ENCODE assay signal across 17 mouse cellular contexts in the genomic region with DNA sequence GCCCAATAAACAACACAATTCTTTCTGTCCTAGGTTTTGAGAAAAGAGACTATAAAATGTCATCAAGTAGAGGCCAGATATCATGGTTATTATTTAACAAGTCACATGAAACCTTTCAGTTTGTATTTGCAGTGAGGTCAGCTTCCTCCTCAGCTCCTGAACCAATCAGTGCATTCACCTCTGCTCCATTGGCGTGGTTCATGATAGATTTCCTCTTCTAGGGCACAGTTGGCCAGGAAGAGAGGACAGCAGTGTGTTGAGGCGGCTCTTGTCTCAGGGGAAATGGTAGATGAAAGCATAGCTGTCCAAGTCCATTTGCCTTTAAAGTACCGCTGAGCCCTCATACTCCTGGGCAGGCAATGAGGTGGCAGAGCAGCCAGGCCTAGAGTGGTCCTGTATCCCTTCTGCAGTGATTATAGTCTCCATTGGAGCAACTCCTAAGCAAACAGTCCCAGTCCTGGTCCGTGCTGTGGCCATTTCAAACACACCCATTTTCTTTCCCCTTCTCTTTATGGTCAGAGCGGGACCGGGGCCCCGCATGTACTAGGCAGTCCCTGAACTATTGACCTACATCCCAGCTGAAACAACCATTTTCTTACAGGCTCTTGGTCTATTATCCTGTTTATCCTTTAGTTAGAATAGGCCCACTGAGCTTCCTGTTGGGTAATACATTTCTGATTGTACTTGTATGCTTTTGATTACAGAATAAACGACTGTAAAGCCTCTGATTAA. TPM values are rescaled to one million over a fixed set of nuclear protein-coding genes. Genes with fewer than 3 reads are reported as not detected.
DNase-seq lines count a peak whose midpoint lies in the region; ATAC-seq and TF ChIP-seq lines count a peak whose summit lies in the region.
"Had no signal": no experiment of that assay in that cellular context is flagged by ENCODE, and none has a peak within 500 bp of the region (broad histone marks: within the 10 kb centered on the region; RNA-seq: fewer than 3 reads in every experiment).

No protein-coding gene starts in this region.

- no peak overlapping the region for H3K4me3 ChIP-seq in heart, embryonic 13.5 days
- H3K4me3 ChIP-seq in liver, embryonic 13.5 days (replicated peaks), result no peak overlapping the region
- H3K4me3 ChIP-seq in liver, embryonic 12.5 days, result no peak overlapping the region
- H3K4me3 ChIP-seq in intestine, embryonic 16.5 days (ENCODE audit: low read length), result no peak overlapping the region

- H3K4me1 ChIP-seq in heart, embryonic 13.5 days, result peaks cover 21% of the 10 kb centered on the region
- H3K4me1 ChIP-seq in liver, embryonic 13.5 days (replicated peaks), result peaks cover 23% of the 10 kb centered on the region
- peaks cover 20% of the 10 kb centered on the region for H3K4me1 ChIP-seq in liver, embryonic 12.5 days
- H3K4me1 ChIP-seq in intestine, embryonic 16.5 days (ENCODE audit: control insufficient read depth, insufficient read depth, low read length), result peaks cover 14% of the 10 kb centered on the region

- ATAC-seq in heart, embryonic 13.5 days (ENCODE audit: extremely low read depth, insufficient number of reproducible peaks, low FRiP score, low TSS enrichment), result no peak
- no peak for ATAC-seq in liver, embryonic 13.5 days (ENCODE audit: low read depth)
- ATAC-seq in liver, embryonic 12.5 days, result no peak
- ATAC-seq in intestine, embryonic 16.5 days, result peak; percentile 75
- no peak for ATAC-seq in monocyte, adult 5-6 weeks (replicated peaks; ENCODE audit: insufficient number of reproducible peaks, low FRiP score, low TSS enrichment, poor library complexity, severe bottlenecking)
- ATAC-seq: forebrain, embryonic 16.5 days; inflammation-experienced regulatory T-cells, adult 6 months had no signal

- TF ChIP-seq POLR2A in brain, embryonic 14.5 days (IDR thresholded peaks at IDR 0.05; ENCODE audit: borderline replicate concordance, extremely low read depth, insufficient read depth, insufficient read length, poor library complexity, severe bottlenecking), result no peak

- 65% methylated on average over 8 of the region's 8 CpGs for WGBS in heart, embryonic 13.5 days
- WGBS in liver, embryonic 13.5 days (ENCODE audit: insufficient replicate concordance), result 76% methylated on average over 8 of the region's 8 CpGs
- 77% methylated on average over 8 of the region's 8 CpGs for WGBS in liver, embryonic 12.5 days (ENCODE audit: insufficient replicate concordance)
- 61% methylated on average over 8 of the region's 8 CpGs for WGBS in intestine, embryonic 16.5 days

- H3K4me2 ChIP-seq in heart, embryonic 13.5 days, result no peak overlapping the region
- no peak overlapping the region for H3K4me2 ChIP-seq in liver, embryonic 13.5 days
- no peak overlapping the region for H3K4me2 ChIP-seq in liver, embryonic 12.5 days
- no peak overlapping the region for H3K4me2 ChIP-seq in intestine, embryonic 16.5 days (ENCODE audit: low read depth, low read length)
- H3K4me2 ChIP-seq: midbrain, embryonic 11.5 days had no signal

- intact Hi-C loops in heart, postnatal 10 days (cut with DNase I), result no loop called here

- DNase-seq in heart, postnatal 10 days, result no peak
- DNase-seq in liver, embryonic 13.5 days, result no peak
- peak; percentile 28 for DNase-seq in brain, embryonic 14.5 days (ENCODE audit: low read depth)
- DNase-seq: adrenal gland, postnatal 14 days; cerebellum, postnatal 25 days; gastrocnemius, postnatal 10 days; layer of hippocampus, postnatal 36 days; left cerebral cortex, postnatal 4 days; retina, postnatal 1 day had no signal

- peak overlapping the region; percentile 22; the same call in 1 of the 2 replicates for H3K27ac ChIP-seq in heart, embryonic 13.5 days (replicated peaks)
- H3K27ac ChIP-seq in liver, embryonic 13.5 days, result peak overlapping the region; percentile 18; the same call in 1 of the 2 replicates
- H3K27ac ChIP-seq in liver, embryonic 12.5 days, result no peak overlapping the region
- H3K27ac ChIP-seq in intestine, embryonic 16.5 days (ENCODE audit: low read length), result peak overlapping the region; percentile 58

- H3K27me3 ChIP-seq in heart, embryonic 13.5 days (replicated peaks), result no peaks in the 10 kb centered on the region
- H3K27me3 ChIP-seq in liver, embryonic 13.5 days, result no peaks in the 10 kb centered on the region
- no peaks in the 10 kb centered on the region for H3K27me3 ChIP-seq in liver, embryonic 12.5 days (replicated peaks)
- no peaks in the 10 kb centered on the region for H3K27me3 ChIP-seq in intestine, embryonic 16.5 days (replicated peaks; ENCODE audit: control insufficient read depth, insufficient read depth, low read length)

- H3K9ac ChIP-seq in heart, embryonic 13.5 days, result no peak overlapping the region
- H3K9ac ChIP-seq in liver, embryonic 13.5 days, result no peak overlapping the region
- no peak overlapping the region for H3K9ac ChIP-seq in liver, embryonic 12.5 days
- H3K9ac ChIP-seq in intestine, embryonic 16.5 days (ENCODE audit: low read depth, low read length), result no peak overlapping the region

- H3K36me3 ChIP-seq in heart, embryonic 13.5 days, result peaks cover 9% of the 10 kb centered on the region
- peaks cover 53% of the 10 kb centered on the region for H3K36me3 ChIP-seq in liver, embryonic 13.5 days
- H3K36me3 ChIP-seq in liver, embryonic 12.5 days, result peaks cover 59% of the 10 kb centered on the region
- no peaks in the 10 kb centered on the region for H3K36me3 ChIP-seq in intestine, embryonic 16.5 days (ENCODE audit: control insufficient read depth, insufficient read depth, low read length)

- H3K9me3 ChIP-seq in heart, embryonic 13.5 days, result no peaks in the 10 kb centered on the region
- H3K9me3 ChIP-seq in liver, embryonic 13.5 days (replicated peaks), result no peaks in the 10 kb centered on the region
- no peaks in the 10 kb centered on the region for H3K9me3 ChIP-seq in liver, embryonic 12.5 days (replicated peaks)
- no peaks in the 10 kb centered on the region for H3K9me3 ChIP-seq in intestine, embryonic 16.5 days (ENCODE audit: control insufficient read depth, low read length)
- H3K9me3 ChIP-seq: G1E had no signal

- TF ChIP-seq CTCF in brain, embryonic 14.5 days (IDR thresholded peaks at IDR 0.05; ENCODE audit: borderline replicate concordance, extremely low read depth, insufficient read depth, insufficient read length), result no peak

RNA-seq across cellular contexts. Expression of a gene that starts 51.8 kb away (rescaled TPM):
- polyA plus RNA-seq in heart, embryonic 13.5 days (2015; fragmentation: Nextera tagmentation; extraction: Ambion mirVana), result 9.4 and 10.4 TPM in 2 replicates
- 10 to 100 TPM; 30.7 to 36.8 TPM for total RNA-seq in heart, postnatal 10 days (2021)
- 14.7 and 20.2 TPM in 2 replicates for polyA plus RNA-seq in liver, embryonic 13.5 days (2015; fragmentation: Nextera tagmentation; extraction: Ambion mirVana)
- 26.7 and 27.6 TPM in 2 replicates for polyA plus RNA-seq in liver, embryonic 12.5 days (2016; fragmentation: Nextera tagmentation; extraction: Ambion mirVana)
- polyA plus RNA-seq in brain, embryonic 14.5 days (2012; rRNA removed), result 31.7 and 34.8 TPM in 2 replicates
- 18.0 and 18.9 TPM in 2 replicates for polyA plus RNA-seq in intestine, embryonic 16.5 days (2015; fragmentation: Nextera tagmentation; extraction: Ambion mirVana)
- total RNA-seq in monocyte, adult 5-6 weeks (2017), result 9.2 to 16.3 TPM (median 15.4 TPM) in 3 replicates
